Mouse (Mus musculus) testis, adult 2 months (tissue): ENCODE measurements around the gene Ambp. TPM values are rescaled to one million over a fixed set of nuclear protein-coding genes. Genes with fewer than 3 reads are reported as not detected.

Source experiments
- H3K27ac ChIP-seq: fragments of 200-500 bp; 2 replicates; pipeline ENCODE4 v1.5.1; 2012; ENCODE audit warnings: low read depth, low read length; ENCODE audit not compliant: control insufficient read depth, insufficient read depth
- H3K27me3 ChIP-seq: fragments of 200-500 bp; 2 replicates; pipeline ENCODE4 v1.6.1; 2012; ENCODE audit warnings: mild to moderate bottlenecking, low read length, moderate library complexity; ENCODE audit not compliant: control insufficient read depth, insufficient read depth
- H3K36me3 ChIP-seq: fragments of 200-500 bp; 2 replicates; pipeline ENCODE4 v1.6.1; 2012; ENCODE audit warnings: mild to moderate bottlenecking, low read length; ENCODE audit not compliant: control insufficient read depth, insufficient read depth
- H3K4me1 ChIP-seq: fragments of 200-500 bp; 2 replicates; pipeline ENCODE4 v1.6.1; 2012; ENCODE audit warnings: low read length; ENCODE audit not compliant: control insufficient read depth, insufficient read depth
- H3K4me3 ChIP-seq: fragments of 200-500 bp; 2 replicates; pipeline ENCODE4 v1.5.1; 2012; ENCODE audit warnings: low read depth, mild to moderate bottlenecking, low read length, moderate library complexity, mixed read lengths; ENCODE audit not compliant: control insufficient read depth
- CTCF ChIP-seq: fragments of 200-500 bp; IDR thresholded peaks from 2 replicates; pipeline ENCODE4 v1.5.1; 2012; ENCODE audit warnings: low read depth, mild to moderate bottlenecking, inconsistent platforms, low read length, moderate library complexity; ENCODE audit not compliant: control insufficient read depth, insufficient read depth, insufficient replicate concordance
- POLR2A ChIP-seq: fragments of 200-500 bp; IDR thresholded peaks from 2 replicates; pipeline ENCODE4 v1.6.1; 2012; ENCODE audit warnings: low read depth, mild to moderate bottlenecking, inconsistent platforms, low read length, moderate library complexity; ENCODE audit not compliant: control insufficient read depth
- polyA plus RNA-seq: library from polyadenylated mRNA; depleted of rRNA; stranded (reverse); fragments of >200 nt; gene quantifications from 2 replicates; pipeline ENCODE4 v1.2.3, GENCODE M21; 2012; rRNA removed

Ambp gene
- polyA plus RNA-seq: 2.1 and 2.7 TPM in 2 replicates

DNA sequence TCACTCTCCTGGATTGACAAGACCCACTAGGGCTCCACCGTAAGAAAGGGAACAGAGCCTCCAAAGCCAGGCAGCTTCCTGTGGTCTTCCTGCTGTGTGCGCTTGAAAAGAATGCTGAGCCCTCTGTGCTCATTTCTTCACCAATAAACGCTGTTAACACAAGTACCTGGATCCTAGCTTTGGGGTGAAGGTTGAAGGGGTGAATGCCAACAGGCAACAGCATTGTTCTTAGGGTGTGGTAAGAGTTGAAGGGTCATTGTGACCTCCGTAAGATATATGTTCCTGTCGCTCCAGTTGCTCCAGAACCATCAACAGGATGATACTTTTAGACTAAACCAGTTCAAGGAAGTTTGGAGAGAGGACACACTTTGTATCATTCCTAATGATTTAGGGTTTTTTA is at the start of gene Ambp:
Ambp (minus strand) TSS at position 101 of the 400 bp plus-strand sequence.
- Histone ChIP-seq H3K4me1 (no peaks in the 10 kb centered on the region), H3K36me3 (no peaks in the 10 kb centered on the region), H3K4me3 (no peak within 1 kb of the TSS), H3K27me3 (no peaks in the 10 kb centered on the region), H3K27ac (no peak within 1 kb of the TSS)
- no peak for TF ChIP-seq CTCF
- no peak for TF ChIP-seq POLR2A

- H3K4me1 ChIP-seq: no peaks in the 10 kb centered on the region; the same call in 1 of the 2 replicates
- TF ChIP-seq CTCF (no peak), POLR2A (no peak)
Measured at GRCm38 (mm10) chr4:63203874-63204273, 49.3 kb upstream of the Ambp start.

DNA sequence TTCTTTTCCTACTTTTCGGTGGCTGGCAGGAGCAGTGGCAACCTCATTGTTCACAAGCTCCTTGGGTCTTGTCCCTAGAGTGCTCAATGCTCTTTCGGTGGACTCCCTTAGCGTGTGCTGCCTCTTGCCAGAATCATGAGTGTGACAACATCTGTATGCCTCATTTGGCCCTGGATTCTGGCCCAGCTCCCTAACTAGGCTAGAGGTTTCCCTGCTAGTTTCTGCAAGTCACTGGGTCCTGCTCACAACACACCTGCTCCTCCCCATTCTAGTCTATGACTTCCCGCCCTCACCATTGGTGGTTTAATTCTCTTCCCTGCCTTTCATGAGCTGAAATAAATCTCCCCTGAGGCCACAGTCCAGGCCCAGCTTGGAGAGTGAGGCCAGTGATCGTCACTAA is 44.8 kb upstream of the Ambp start:
- Histone ChIP-seq H3K36me3 (no peaks in the 10 kb centered on the region), H3K27me3 (no peaks in the 10 kb centered on the region), H3K27ac (no peak overlapping the region), H3K4me3 (no peak overlapping the region), H3K4me1 (no peaks in the 10 kb centered on the region; the same call in 1 of the 2 replicates)
- TF ChIP-seq POLR2A (no peak), CTCF (no peak)

More at GRCm38 (mm10) chr4:63203874-63204273, 49.3 kb upstream of the Ambp start:
- H3K36me3 ChIP-seq: no peaks in the 10 kb centered on the region
- H3K4me3 ChIP-seq: no peak overlapping the region
- H3K27ac ChIP-seq: no peak overlapping the region
- no peaks in the 10 kb centered on the region for H3K27me3 ChIP-seq

- Histone ChIP-seq H3K4me3 (no peak overlapping the region), H3K27ac (no peak overlapping the region), H3K4me1 (no peaks in the 10 kb centered on the region), H3K36me3 (no peaks in the 10 kb centered on the region), H3K27me3 (no peaks in the 10 kb centered on the region)
- no peak for TF ChIP-seq POLR2A
- TF ChIP-seq CTCF: no peak
Measured at GRCm38 (mm10) chr4:63194366-63194765, 39.8 kb upstream of the Ambp start.

DNA sequence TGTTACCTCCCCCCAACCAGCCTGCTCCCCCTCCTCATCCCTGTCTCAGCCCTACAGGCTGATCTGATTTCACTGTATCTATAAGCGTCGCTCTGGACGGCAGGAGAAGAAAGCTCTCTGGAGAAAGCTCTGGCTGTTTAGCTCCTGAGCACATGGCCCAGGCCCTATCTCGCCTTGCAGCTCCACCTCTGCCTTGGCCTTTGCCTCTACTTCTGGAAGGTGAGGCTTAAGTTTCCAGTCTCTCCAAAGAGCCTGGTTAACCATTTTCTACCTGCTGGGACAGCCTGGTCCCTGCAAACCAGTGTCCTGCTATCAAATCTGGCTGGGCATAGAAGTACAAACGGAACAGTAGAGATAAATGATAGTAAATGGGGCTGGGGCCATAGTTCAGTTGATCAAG is 37.0 kb upstream of the Ambp start:
- H3K27ac ChIP-seq: no peak overlapping the region
- TF ChIP-seq POLR2A: no peak
- TF ChIP-seq CTCF: no peak
- H3K27me3 ChIP-seq: no peaks in the 10 kb centered on the region
- H3K4me1 ChIP-seq: no peaks in the 10 kb centered on the region
- no peaks in the 10 kb centered on the region for H3K36me3 ChIP-seq
- H3K4me3 ChIP-seq: no peak overlapping the region

- H3K4me3 ChIP-seq: no peak overlapping the region
- no peaks in the 10 kb centered on the region for H3K27me3 ChIP-seq
- TF ChIP-seq CTCF: no peak
- no peaks in the 10 kb centered on the region for H3K4me1 ChIP-seq
- no peaks in the 10 kb centered on the region for H3K36me3 ChIP-seq
- H3K27ac ChIP-seq: no peak overlapping the region
Measured at GRCm38 (mm10) chr4:63186281-63186870, 31.8 kb upstream of the Ambp start.

DNA sequence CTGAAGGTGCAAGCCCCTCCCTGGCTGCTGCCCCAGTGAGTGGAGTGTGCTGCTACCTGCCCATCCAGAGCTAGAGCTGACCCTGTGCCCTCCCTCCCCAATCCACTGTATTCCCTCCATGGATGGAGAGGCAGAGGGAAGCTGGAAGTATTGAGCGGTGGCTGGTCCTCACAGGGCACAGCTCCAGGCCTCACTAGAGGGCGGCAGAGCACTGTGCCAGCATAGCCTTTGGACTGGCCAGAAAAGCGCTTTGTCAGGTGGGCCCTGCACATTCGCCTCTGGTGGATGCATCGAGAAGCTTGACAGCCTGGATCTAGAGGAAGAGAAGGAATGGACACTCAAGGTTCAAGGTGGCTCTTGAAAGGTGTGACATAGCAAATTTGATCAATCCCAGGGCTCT is 27.0 kb upstream of the Ambp start:
- TF ChIP-seq POLR2A: no peak
- peak; percentile 76; the same call in 1 of the 2 replicates for TF ChIP-seq CTCF
- no peaks in the 10 kb centered on the region for H3K27me3 ChIP-seq
- H3K36me3 ChIP-seq: no peaks in the 10 kb centered on the region
- no peak overlapping the region for H3K27ac ChIP-seq
- no peaks in the 10 kb centered on the region for H3K4me1 ChIP-seq
- H3K4me3 ChIP-seq: no peak overlapping the region
